Mouse (Mus musculus) hindbrain, embryonic 13.5 days (tissue): ENCODE measurements at regions not wholly inside any gene's neighbourhood (a gene's known extent, or its start where the extent isn't known, plus 50 kb on each side); places are given as distances from the start of the nearest gene placed in this dataset.

Experiments used
- ATAC-seq: fragments of 200-750 bp; cut with Nextera tagmentation; 2 replicates; pipeline ENCODE4 v1.8.0; 2017; ENCODE audit warnings: moderate TSS enrichment; ENCODE audit not compliant: low FRiP score
- H3K27ac ChIP-seq: fragments of 300-500 bp; sonication (generic); 2 replicates; pipeline ENCODE4 v1.5.1; 2015; ENCODE audit warnings: inconsistent platforms, mild to moderate bottlenecking, moderate library complexity
- H3K27me3 ChIP-seq: fragments of 300-500 bp; sonication (generic); 2 replicates; pipeline ENCODE4 v1.6.1; 2015; ENCODE audit warnings: mild to moderate bottlenecking, inconsistent platforms
- H3K36me3 ChIP-seq: fragments of 300-500 bp; sonication (generic); 2 replicates; pipeline ENCODE4 v1.6.1; 2015; ENCODE audit warnings: mild to moderate bottlenecking, inconsistent platforms
- H3K4me1 ChIP-seq: fragments of 300-500 bp; sonication (generic); replicated peaks from 2 replicates; pipeline ENCODE4 v1.6.1; 2015; ENCODE audit warnings: inconsistent platforms
- H3K4me2 ChIP-seq: fragments of 300-500 bp; sonication (generic); 2 replicates; pipeline ENCODE4 v1.6.1; 2015; ENCODE audit warnings: inconsistent platforms, mild to moderate bottlenecking, moderate library complexity
- H3K4me3 ChIP-seq: fragments of 300-500 bp; sonication (generic); 2 replicates; pipeline ENCODE4 v1.5.1; 2015; ENCODE audit warnings: mild to moderate bottlenecking, inconsistent platforms
- H3K9ac ChIP-seq: fragments of 300-500 bp; sonication (generic); 2 replicates; pipeline ENCODE4 v1.6.1; 2015; ENCODE audit warnings: mild to moderate bottlenecking, inconsistent platforms
- H3K9me3 ChIP-seq: fragments of 300-500 bp; sonication (generic); 2 replicates; pipeline ENCODE4 v1.6.1; 2016; ENCODE audit warnings: inconsistent platforms
- WGBS: fragments of 180-500 bp; shearing (Covaris S2); methylation state at CpG from one replicate; pipeline ENCODE4 v1.1.7; 2015; 5-methylcytosine and 5-hydroxymethylcytosine counted together

- no peak overlapping the region for H3K4me2 ChIP-seq
Observed at GRCm38 (mm10) chrX:12452979-12453769, 134.4 kb upstream of the Atp6ap2 start.

DNA sequence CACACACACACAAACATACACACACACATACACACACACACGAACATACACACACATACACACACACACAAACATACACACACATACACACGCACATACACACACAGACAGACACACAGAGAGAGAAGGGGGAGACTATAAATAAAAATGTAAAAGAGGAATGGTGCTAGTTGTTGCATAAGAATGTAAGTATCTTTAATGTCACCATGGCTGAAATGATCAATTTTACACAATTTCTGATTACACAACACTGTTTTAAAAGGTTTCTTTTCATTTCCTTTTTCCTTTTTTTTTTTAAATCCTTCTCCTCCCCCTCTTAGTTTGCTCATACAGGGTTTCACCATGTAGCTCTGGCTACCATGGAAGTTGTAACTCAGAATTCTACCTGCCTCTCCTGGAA is 125.9 kb upstream of the Atp6ap2 start:
- Histone ChIP-seq H3K4me2 (no peak overlapping the region), H3K9ac (no peak overlapping the region), H3K9me3 (0 out of 2 replicates have a peak, but pooled peaks cover 3% of the 10 kb centered on the region), H3K27ac (no peak overlapping the region), H3K36me3 (no peaks in the 10 kb centered on the region), H3K4me1 (peaks cover 6% of the 10 kb centered on the region), H3K4me3 (no peak overlapping the region), H3K27me3 (no peaks in the 10 kb centered on the region)
- ATAC-seq, result no peak
- 67% methylated on average over 2 of the region's 2 CpGs for WGBS

More at GRCm38 (mm10) chrX:12452979-12453769, 134.4 kb upstream of the Atp6ap2 start:
- Histone ChIP-seq H3K9me3 (no peaks in the 10 kb centered on the region), H3K4me3 (no peak overlapping the region), H3K36me3 (no peaks in the 10 kb centered on the region), H3K27ac (no peak overlapping the region), H3K27me3 (no peaks in the 10 kb centered on the region), H3K9ac (no peak overlapping the region), H3K4me1 (no peaks in the 10 kb centered on the region)
- no peak for ATAC-seq
- 85% methylated on average over 8 of the region's 8 CpGs for WGBS

- ATAC-seq, result no peak
- H3K9me3 ChIP-seq, result 0 out of 2 replicates have a peak, but pooled peaks cover 3% of the 10 kb centered on the region
- peaks cover 20% of the 10 kb centered on the region for H3K4me1 ChIP-seq
- H3K9ac ChIP-seq, result no peak overlapping the region
- H3K36me3 ChIP-seq, result no peaks in the 10 kb centered on the region
- no peaks in the 10 kb centered on the region for H3K27me3 ChIP-seq
- no peak overlapping the region for H3K4me3 ChIP-seq
- no peak overlapping the region for H3K27ac ChIP-seq
- 54% methylated on average over 11 of the region's 11 CpGs for WGBS
- no peak overlapping the region for H3K4me2 ChIP-seq
Observed at GRCm38 (mm10) chrX:12462936-12463647, 124.5 kb upstream of the Atp6ap2 start.

DNA sequence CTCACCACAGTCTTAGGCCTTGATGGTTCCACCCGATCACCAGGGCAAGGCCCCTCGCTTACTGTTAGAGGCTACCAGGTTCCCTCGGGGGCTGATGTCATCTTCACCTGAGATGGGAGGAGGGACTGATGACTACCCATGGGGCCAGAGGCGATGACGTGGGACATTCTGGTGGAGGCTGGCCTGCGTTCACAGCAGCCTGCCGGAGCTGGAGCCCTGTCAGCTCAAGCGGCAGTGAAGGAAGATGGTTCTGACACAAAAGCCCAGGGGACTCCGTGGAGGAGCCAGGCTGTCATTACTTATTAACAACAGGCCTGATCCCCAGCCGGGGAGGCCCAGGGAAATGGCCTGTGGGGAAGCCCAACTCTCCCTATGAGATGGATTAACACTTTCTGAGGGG is 121.3 kb upstream of the Atp6ap2 start:
- no peak overlapping the region for H3K4me3 ChIP-seq
- H3K27ac ChIP-seq, result peak overlapping the region; percentile 71
- H3K9me3 ChIP-seq, result no peaks in the 10 kb centered on the region
- no peaks in the 10 kb centered on the region for H3K27me3 ChIP-seq
- peaks cover 22% of the 10 kb centered on the region for H3K4me1 ChIP-seq
- H3K4me2 ChIP-seq, result no peak overlapping the region
- 33% methylated on average over 10 of the region's 10 CpGs for WGBS
- H3K36me3 ChIP-seq, result no peaks in the 10 kb centered on the region
- ATAC-seq, result peak; percentile 57
- H3K9ac ChIP-seq, result no peak overlapping the region

DNA sequence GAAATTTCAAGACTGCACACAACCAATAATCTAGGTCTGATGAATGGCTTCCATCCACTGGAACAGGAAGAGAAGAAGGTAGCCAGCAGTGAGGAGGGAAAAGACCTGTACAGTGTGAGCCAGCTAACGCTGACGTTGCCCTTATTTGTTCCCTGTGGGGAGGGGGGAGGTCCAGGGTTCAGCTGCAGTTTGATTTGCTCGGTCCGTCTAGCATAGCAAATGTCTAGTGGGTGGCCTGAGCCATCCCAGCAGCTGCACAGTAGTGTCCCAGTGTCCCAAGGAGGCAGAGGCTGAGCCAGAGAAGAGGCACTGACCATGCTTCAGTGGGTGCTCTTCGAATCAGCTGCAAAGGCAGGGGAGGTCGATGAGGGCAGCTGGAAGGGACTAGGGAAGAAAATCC is 120.7 kb upstream of the Atp6ap2 start:
- Histone ChIP-seq H3K4me1 (peaks cover 22% of the 10 kb centered on the region), H3K4me2 (no peak overlapping the region), H3K9me3 (no peaks in the 10 kb centered on the region), H3K36me3 (no peaks in the 10 kb centered on the region), H3K27me3 (peaks cover 4% of the 10 kb centered on the region; the same call in 1 of the 2 replicates), H3K27ac (peak overlapping the region; percentile 71), H3K4me3 (no peak overlapping the region), H3K9ac (no peak overlapping the region)
- 25% methylated on average over 6 of the region's 6 CpGs for WGBS
- ATAC-seq, result peak; percentile 47; the same call in 1 of the 2 replicates

- WGBS, result 35% methylated on average over 10 of the region's 10 CpGs
- peaks cover 22% of the 10 kb centered on the region for H3K4me1 ChIP-seq
- ATAC-seq, result no peak
- no peaks in the 10 kb centered on the region for H3K9me3 ChIP-seq
- H3K27me3 ChIP-seq, result peaks cover 4% of the 10 kb centered on the region; the same call in 1 of the 2 replicates
- no peak overlapping the region for H3K9ac ChIP-seq
- no peaks in the 10 kb centered on the region for H3K36me3 ChIP-seq
- peak overlapping the region; percentile 71 for H3K27ac ChIP-seq
- no peak overlapping the region for H3K4me2 ChIP-seq
- no peak overlapping the region for H3K4me3 ChIP-seq
Observed at GRCm38 (mm10) chrX:12467528-12468179, 119.9 kb upstream of the Atp6ap2 start.

GRCm38 (mm10) chrX:12472296-12472695 is 115.3 kb upstream of the Atp6ap2 start:
- Histone ChIP-seq H3K27ac (no peak overlapping the region), H3K9me3 (no peaks in the 10 kb centered on the region), H3K4me1 (peaks cover 10% of the 10 kb centered on the region), H3K27me3 (peaks cover 4% of the 10 kb centered on the region; the same call in 1 of the 2 replicates), H3K9ac (no peak overlapping the region), H3K36me3 (no peaks in the 10 kb centered on the region), H3K4me2 (no peak overlapping the region), H3K4me3 (no peak overlapping the region)
- no peak for ATAC-seq
- 76% methylated on average over 5 of the region's 5 CpGs for WGBS

- Histone ChIP-seq H3K4me1 (no peaks in the 10 kb centered on the region), H3K4me2 (no peak overlapping the region), H3K9me3 (no peaks in the 10 kb centered on the region), H3K36me3 (no peaks in the 10 kb centered on the region), H3K27ac (no peak overlapping the region), H3K27me3 (no peaks in the 10 kb centered on the region), H3K9ac (no peak overlapping the region), H3K4me3 (no peak overlapping the region)
- WGBS, result 82% methylated on average over 6 of the region's 6 CpGs
- no peak for ATAC-seq
Observed at GRCm38 (mm10) chrX:12479207-12479606, 108.4 kb upstream of the Atp6ap2 start.

DNA sequence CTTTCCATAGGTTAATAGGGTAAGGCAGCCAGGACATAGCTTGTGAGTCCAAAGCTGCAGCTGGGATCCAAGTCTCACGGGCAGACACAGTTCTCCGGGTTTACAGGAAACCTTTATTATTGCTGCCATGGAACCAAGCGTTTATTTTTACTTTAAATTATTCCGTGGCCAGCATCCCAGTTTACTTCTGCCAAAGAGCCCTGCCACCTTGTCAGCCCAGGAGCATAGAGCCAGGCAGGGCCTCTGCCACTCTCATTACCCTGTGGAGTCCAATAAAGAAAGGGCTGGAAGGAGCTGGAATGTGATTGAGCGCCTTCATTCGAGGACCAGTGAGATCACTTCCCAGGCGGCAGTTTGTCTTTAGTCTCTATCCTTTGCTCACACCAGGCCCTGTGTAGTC is 96.6 kb upstream of the Atp6ap2 start:
- no peak for ATAC-seq
- peaks cover 10% of the 10 kb centered on the region; the same call in 1 of the 2 replicates for H3K27me3 ChIP-seq
- no peak overlapping the region for H3K9ac ChIP-seq
- no peak overlapping the region for H3K4me2 ChIP-seq
- H3K9me3 ChIP-seq, result no peaks in the 10 kb centered on the region
- no peaks in the 10 kb centered on the region for H3K36me3 ChIP-seq
- no peak overlapping the region for H3K27ac ChIP-seq
- 85% methylated on average over 7 of the region's 7 CpGs for WGBS
- H3K4me3 ChIP-seq, result no peak overlapping the region
- H3K4me1 ChIP-seq, result peaks cover 7% of the 10 kb centered on the region; the same call in 1 of the 2 replicates

GRCm38 (mm10) chrX:12493216-12493615 is 94.4 kb upstream of the Atp6ap2 start:
- Histone ChIP-seq H3K9me3 (no peaks in the 10 kb centered on the region), H3K36me3 (no peaks in the 10 kb centered on the region), H3K4me3 (no peak overlapping the region), H3K9ac (no peak overlapping the region), H3K4me1 (peaks cover 7% of the 10 kb centered on the region; the same call in 1 of the 2 replicates), H3K27ac (no peak overlapping the region), H3K27me3 (peaks cover 10% of the 10 kb centered on the region; the same call in 1 of the 2 replicates), H3K4me2 (no peak overlapping the region)
- WGBS, result 46% methylated on average over 5 of the region's 5 CpGs
- ATAC-seq, result no peak

GRCm38 (mm10) chrX:12493916-12494315 is 93.7 kb upstream of the Atp6ap2 start:
- Histone ChIP-seq H3K27ac (no peak overlapping the region), H3K4me1 (peaks cover 7% of the 10 kb centered on the region; the same call in 1 of the 2 replicates), H3K9ac (no peak overlapping the region), H3K36me3 (no peaks in the 10 kb centered on the region), H3K27me3 (peaks cover 13% of the 10 kb centered on the region; the same call in 1 of the 2 replicates), H3K9me3 (no peaks in the 10 kb centered on the region), H3K4me3 (no peak overlapping the region), H3K4me2 (no peak overlapping the region)
- no peak for ATAC-seq
- 73% methylated on average over 3 of the region's 3 CpGs for WGBS

- Histone ChIP-seq H3K36me3 (no peaks in the 10 kb centered on the region), H3K9ac (no peak overlapping the region), H3K4me3 (no peak overlapping the region), H3K9me3 (no peaks in the 10 kb centered on the region), H3K27me3 (peaks cover 13% of the 10 kb centered on the region; the same call in 1 of the 2 replicates), H3K27ac (no peak overlapping the region), H3K4me2 (no peak overlapping the region), H3K4me1 (peaks cover 7% of the 10 kb centered on the region; the same call in 1 of the 2 replicates)
- WGBS, result 82% methylated on average over 6 of the region's 6 CpGs
- ATAC-seq, result no peak
Observed at GRCm38 (mm10) chrX:12494535-12494934, 93.1 kb upstream of the Atp6ap2 start.
